Mouse (Mus musculus): ENCODE measurements around the gene Wdr37.

- TF ChIP-seq CTCF (IDR thresholded peaks at IDR 0.05; ENCODE audit: insufficient read depth, low read depth, low read length) (no peak), POLR2A (IDR thresholded peaks at IDR 0.05; ENCODE audit: insufficient read depth, low read depth, low read length) (no peak)
These were observed 31.8 kb downstream of the Wdr37 start for GRCm38 (mm10) chr13:8839937-8840336.

Measured in olfactory bulb, adult 2 months (tissue).